Mouse (Mus musculus): Measurements from ENCODE around the gene Nmb. TPM values are rescaled to one million over a fixed set of nuclear protein-coding genes. Genes with fewer than 3 reads are reported as not detected.

The Nmb gene
- polyA plus RNA-seq, 1 experiment from 2014 or later, result 8.6 TPM

- ATAC-seq (replicated peaks; ENCODE audit: low FRiP score), result no peak
- no peaks in the 10 kb centered on the region for H3K4me1 ChIP-seq (replicated peaks; ENCODE audit: control insufficient read depth, insufficient read depth, low read length)
These were observed 31.0 kb upstream of the Nmb start for GRCm38 (mm10) chr7:80935834-80936233.

DNA sequence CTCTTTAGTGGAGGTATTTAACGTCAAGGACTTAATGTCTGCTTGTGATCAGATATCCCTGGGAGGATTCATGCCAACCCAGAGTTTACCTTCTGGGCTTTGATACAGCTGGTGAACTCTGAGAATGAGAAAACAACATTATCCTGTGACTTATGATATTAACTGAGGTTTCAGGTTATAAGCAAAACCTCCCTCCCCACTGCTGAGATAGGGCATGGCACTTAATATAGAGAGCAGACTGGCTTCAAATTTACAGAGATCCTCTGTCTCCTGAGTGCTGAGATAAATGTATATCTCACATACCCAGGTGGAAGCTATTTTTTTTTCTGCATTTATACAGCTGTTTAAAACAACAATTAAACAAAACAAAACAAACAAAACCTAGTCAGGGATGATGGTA lies 27.9 kb upstream of the Nmb start:
- H3K9me3 ChIP-seq (ENCODE audit: control insufficient read depth, low read length), result no peaks in the 10 kb centered on the region
- H3K4me2 ChIP-seq (ENCODE audit: low read depth, low read length, severe bottlenecking), result no peak overlapping the region
- no peak overlapping the region for H3K4me3 ChIP-seq (ENCODE audit: low read depth, low read length)
- DNase-seq (ENCODE audit: low spot score), result no peak
- 85% methylated on average over 1 of the region's 1 CpGs for WGBS
- H3K9ac ChIP-seq (ENCODE audit: low read length), result no peak overlapping the region
- H3K27me3 ChIP-seq (ENCODE audit: control insufficient read depth, insufficient read depth, low read length), result no peaks in the 10 kb centered on the region
- no peak overlapping the region for H3K27ac ChIP-seq (ENCODE audit: low read depth, low read length)
- ATAC-seq (replicated peaks; ENCODE audit: low FRiP score), result no peak
- H3K36me3 ChIP-seq (ENCODE audit: control insufficient read depth, insufficient read depth, low read length), result no peaks in the 10 kb centered on the region; the same call in 1 of the 2 replicates
- H3K4me1 ChIP-seq (replicated peaks; ENCODE audit: control insufficient read depth, insufficient read depth, low read length), result no peaks in the 10 kb centered on the region

More at GRCm38 (mm10) chr7:80935834-80936233, 31.0 kb upstream of the Nmb start:
- DNase-seq (ENCODE audit: low spot score), result no peak
- Histone ChIP-seq H3K9ac (ENCODE audit: low read length) (no peak overlapping the region), H3K9me3 (ENCODE audit: control insufficient read depth, low read length) (no peaks in the 10 kb centered on the region), H3K4me3 (ENCODE audit: low read depth, low read length) (no peak overlapping the region), H3K4me2 (ENCODE audit: low read depth, low read length, severe bottlenecking) (no peak overlapping the region), H3K27me3 (ENCODE audit: control insufficient read depth, insufficient read depth, low read length) (no peaks in the 10 kb centered on the region), H3K27ac (ENCODE audit: low read depth, low read length) (no peak overlapping the region), H3K36me3 (ENCODE audit: control insufficient read depth, insufficient read depth, low read length) (no peaks in the 10 kb centered on the region; the same call in 1 of the 2 replicates)
- 90% methylated on average over 1 of the region's 1 CpGs for WGBS

DNA sequence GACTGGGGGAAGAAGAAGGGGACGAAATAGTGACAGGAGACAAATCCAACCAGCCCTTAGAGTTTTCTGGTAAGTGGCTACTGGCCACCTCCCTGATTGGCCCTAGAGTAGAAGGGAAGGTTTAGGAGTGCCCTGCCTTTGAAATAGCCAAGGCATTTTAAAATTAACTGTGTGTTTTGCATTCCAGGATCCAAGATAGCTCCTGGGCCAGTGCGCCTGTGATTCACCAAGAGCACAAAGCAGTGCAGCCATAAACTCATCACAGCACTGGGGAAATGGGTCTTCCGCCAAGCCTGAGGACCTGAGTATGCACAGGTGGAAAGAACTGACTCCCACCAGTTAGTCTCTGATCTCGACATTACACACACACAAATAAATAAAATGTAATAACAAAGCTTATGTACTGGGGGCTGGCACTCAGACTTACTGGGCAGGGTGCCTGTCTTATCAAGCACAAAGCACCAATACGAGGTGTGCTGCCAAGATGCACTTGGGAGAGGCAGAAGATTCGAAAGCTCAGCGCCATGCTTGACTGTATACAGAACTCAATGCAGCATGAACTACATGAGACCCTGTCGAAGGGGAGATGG lies 26.8 kb upstream of the Nmb start:
- no peak overlapping the region for H3K4me2 ChIP-seq (ENCODE audit: low read depth, low read length, severe bottlenecking)
- no peak overlapping the region for H3K9ac ChIP-seq (ENCODE audit: low read length)
- no peak for ATAC-seq (replicated peaks; ENCODE audit: low FRiP score)
- H3K4me1 ChIP-seq (replicated peaks; ENCODE audit: control insufficient read depth, insufficient read depth, low read length), result no peaks in the 10 kb centered on the region
- H3K9me3 ChIP-seq (ENCODE audit: control insufficient read depth, low read length), result no peaks in the 10 kb centered on the region
- no peak for DNase-seq (ENCODE audit: low spot score)
- no peak overlapping the region for H3K4me3 ChIP-seq (ENCODE audit: low read depth, low read length)
- WGBS, result 94% methylated on average over 8 of the region's 8 CpGs
- no peak overlapping the region for H3K27ac ChIP-seq (ENCODE audit: low read depth, low read length)
- no peaks in the 10 kb centered on the region for H3K27me3 ChIP-seq (ENCODE audit: control insufficient read depth, insufficient read depth, low read length)
- no peaks in the 10 kb centered on the region; the same call in 1 of the 2 replicates for H3K36me3 ChIP-seq (ENCODE audit: control insufficient read depth, insufficient read depth, low read length)

DNA sequence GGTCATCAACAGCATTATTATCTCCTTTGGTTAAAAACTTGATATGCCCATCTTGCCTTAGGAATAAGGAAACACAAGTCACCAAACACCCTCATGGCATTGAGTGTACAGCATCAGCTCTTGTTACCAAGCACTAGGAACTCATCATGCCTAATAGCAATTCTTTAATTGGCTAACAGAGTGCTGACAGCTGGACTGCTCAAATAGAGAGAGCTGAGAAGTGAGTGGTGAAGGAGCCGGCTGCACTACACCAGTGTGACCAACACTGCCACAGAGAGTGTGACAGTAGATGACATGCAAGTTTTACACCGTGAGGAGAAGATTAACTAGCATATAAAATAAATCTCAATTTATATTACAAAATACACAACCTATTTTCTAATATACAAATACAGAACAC lies 18.3 kb upstream of the Nmb start:
- Histone ChIP-seq H3K36me3 (ENCODE audit: control insufficient read depth, insufficient read depth, low read length) (peaks cover 4% of the 10 kb centered on the region; the same call in 1 of the 2 replicates), H3K4me1 (replicated peaks; ENCODE audit: control insufficient read depth, insufficient read depth, low read length) (no peaks in the 10 kb centered on the region), H3K4me3 (ENCODE audit: low read depth, low read length) (no peak overlapping the region), H3K27ac (ENCODE audit: low read depth, low read length) (no peak overlapping the region), H3K27me3 (ENCODE audit: control insufficient read depth, insufficient read depth, low read length) (no peaks in the 10 kb centered on the region), H3K4me2 (ENCODE audit: low read depth, low read length, severe bottlenecking) (no peak overlapping the region), H3K9me3 (ENCODE audit: control insufficient read depth, low read length) (no peaks in the 10 kb centered on the region), H3K9ac (ENCODE audit: low read length) (no peak overlapping the region)
- ATAC-seq (replicated peaks; ENCODE audit: low FRiP score) (no peak), DNase-seq (ENCODE audit: low spot score) (no peak)
- 93% methylated on average over 2 of the region's 2 CpGs for WGBS

- no peak for ATAC-seq (replicated peaks; ENCODE audit: low FRiP score)
- H3K4me3 ChIP-seq (ENCODE audit: low read depth, low read length), result no peak overlapping the region
- WGBS, result 96% methylated on average over 5 of the region's 5 CpGs
These were observed 14.8 kb upstream of the Nmb start for GRCm38 (mm10) chr7:80919647-80920008.

GRCm38 (mm10) chr7:80918982-80919646 lies 14.2 kb upstream of the Nmb start:
- no peak for ATAC-seq (replicated peaks; ENCODE audit: low FRiP score)
- Histone ChIP-seq H3K36me3 (ENCODE audit: control insufficient read depth, insufficient read depth, low read length) (peaks cover 6% of the 10 kb centered on the region; the same call in 1 of the 2 replicates), H3K9me3 (ENCODE audit: control insufficient read depth, low read length) (no peaks in the 10 kb centered on the region), H3K9ac (ENCODE audit: low read length) (no peak overlapping the region), H3K4me1 (replicated peaks; ENCODE audit: control insufficient read depth, insufficient read depth, low read length) (no peaks in the 10 kb centered on the region), H3K4me3 (ENCODE audit: low read depth, low read length) (no peak overlapping the region), H3K4me2 (ENCODE audit: low read depth, low read length, severe bottlenecking) (no peak overlapping the region), H3K27ac (ENCODE audit: low read depth, low read length) (no peak overlapping the region), H3K27me3 (ENCODE audit: control insufficient read depth, insufficient read depth, low read length) (no peaks in the 10 kb centered on the region)
- DNase-seq (ENCODE audit: low spot score), result no peak
- 89% methylated on average over 8 of the region's 8 CpGs for WGBS

More at GRCm38 (mm10) chr7:80919647-80920008, 14.8 kb upstream of the Nmb start:
- Histone ChIP-seq H3K4me2 (ENCODE audit: low read depth, low read length, severe bottlenecking) (no peak overlapping the region), H3K4me1 (replicated peaks; ENCODE audit: control insufficient read depth, insufficient read depth, low read length) (no peaks in the 10 kb centered on the region), H3K36me3 (ENCODE audit: control insufficient read depth, insufficient read depth, low read length) (peaks cover 6% of the 10 kb centered on the region; the same call in 1 of the 2 replicates), H3K9ac (ENCODE audit: low read length) (no peak overlapping the region), H3K27ac (ENCODE audit: low read depth, low read length) (no peak overlapping the region), H3K27me3 (ENCODE audit: control insufficient read depth, insufficient read depth, low read length) (no peaks in the 10 kb centered on the region), H3K9me3 (ENCODE audit: control insufficient read depth, low read length) (no peaks in the 10 kb centered on the region)
- no peak for DNase-seq (ENCODE audit: low spot score)

DNA sequence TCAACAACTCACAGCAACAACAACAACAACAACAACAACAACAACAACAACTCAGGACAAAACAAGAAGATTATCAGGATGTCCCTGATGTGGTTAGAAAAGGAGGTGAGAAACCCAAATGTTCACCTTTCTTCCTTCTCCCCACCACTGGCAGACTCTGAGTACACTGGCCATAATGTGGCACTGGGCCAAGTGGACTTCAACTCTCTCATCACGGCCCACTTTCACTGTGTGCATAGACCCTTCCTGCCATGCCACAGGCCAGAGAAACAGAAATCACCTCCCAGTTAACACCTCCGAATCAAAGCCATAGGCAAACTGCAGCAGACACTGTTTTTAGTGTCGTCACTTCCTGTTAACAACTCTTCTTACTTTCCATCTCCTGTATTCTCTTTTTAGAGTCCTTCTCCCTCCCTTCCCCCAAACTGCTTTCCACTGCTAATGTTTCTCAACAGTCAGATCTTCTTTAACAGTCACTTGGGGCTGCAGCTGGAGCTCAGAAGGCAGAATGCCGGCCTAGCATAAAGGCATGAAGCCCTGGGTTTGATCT lies 13.1 kb upstream of the Nmb start:
- Histone ChIP-seq H3K9me3 (ENCODE audit: control insufficient read depth, low read length) (no peaks in the 10 kb centered on the region), H3K4me1 (replicated peaks; ENCODE audit: control insufficient read depth, insufficient read depth, low read length) (no peaks in the 10 kb centered on the region), H3K4me2 (ENCODE audit: low read depth, low read length, severe bottlenecking) (no peak overlapping the region), H3K36me3 (ENCODE audit: control insufficient read depth, insufficient read depth, low read length) (peaks cover 6% of the 10 kb centered on the region; the same call in 1 of the 2 replicates), H3K4me3 (ENCODE audit: low read depth, low read length) (no peak overlapping the region), H3K9ac (ENCODE audit: low read length) (no peak overlapping the region), H3K27me3 (ENCODE audit: control insufficient read depth, insufficient read depth, low read length) (no peaks in the 10 kb centered on the region), H3K27ac (ENCODE audit: low read depth, low read length) (no peak overlapping the region)
- DNase-seq (ENCODE audit: low spot score), result no peak
- 84% methylated on average over 4 of the region's 4 CpGs for WGBS
- ATAC-seq (replicated peaks; ENCODE audit: low FRiP score), result no peak

GRCm38 (mm10) chr7:80912496-80912895 lies 7.6 kb upstream of the Nmb start:
- 92% methylated on average over 8 of the region's 8 CpGs for whole genome bisulfite sequencing
- H3K4me2 ChIP-seq (ENCODE audit: low read depth, low read length, severe bottlenecking), result no peak overlapping the region
- ATAC-seq (replicated peaks; ENCODE audit: low FRiP score) (no peak), DNase-seq (ENCODE audit: low spot score) (no peak)
- H3K36me3 ChIP-seq (ENCODE audit: control insufficient read depth, insufficient read depth, low read length), result peaks cover 4% of the 10 kb centered on the region; the same call in 1 of the 2 replicates
- no peaks in the 10 kb centered on the region for H3K27me3 ChIP-seq (ENCODE audit: control insufficient read depth, insufficient read depth, low read length)
- H3K9me3 ChIP-seq (ENCODE audit: control insufficient read depth, low read length), result no peaks in the 10 kb centered on the region
- H3K4me1 ChIP-seq (replicated peaks; ENCODE audit: control insufficient read depth, insufficient read depth, low read length), result no peaks in the 10 kb centered on the region
- no peak overlapping the region for H3K4me3 ChIP-seq (ENCODE audit: low read depth, low read length)
- H3K9ac ChIP-seq (ENCODE audit: low read length), result no peak overlapping the region
- no peak overlapping the region for H3K27ac ChIP-seq (ENCODE audit: low read depth, low read length)
